Mouse (Mus musculus) CD4-positive, CD25-positive, alpha-beta regulatory T cell, adult 2 months (primary cell): ENCODE results near the gene Rdh14.
A peak's percentile ranks its signal among the peaks of the same experiment; 100 is the strongest.

ENCODE experiments used
- DNase-seq: peaks from one replicate; pipeline ENCODE4 v3.0.0-alpha.2; 2012; ENCODE audit warnings: low read depth, low spot score

The Rdh14 gene

DNA sequence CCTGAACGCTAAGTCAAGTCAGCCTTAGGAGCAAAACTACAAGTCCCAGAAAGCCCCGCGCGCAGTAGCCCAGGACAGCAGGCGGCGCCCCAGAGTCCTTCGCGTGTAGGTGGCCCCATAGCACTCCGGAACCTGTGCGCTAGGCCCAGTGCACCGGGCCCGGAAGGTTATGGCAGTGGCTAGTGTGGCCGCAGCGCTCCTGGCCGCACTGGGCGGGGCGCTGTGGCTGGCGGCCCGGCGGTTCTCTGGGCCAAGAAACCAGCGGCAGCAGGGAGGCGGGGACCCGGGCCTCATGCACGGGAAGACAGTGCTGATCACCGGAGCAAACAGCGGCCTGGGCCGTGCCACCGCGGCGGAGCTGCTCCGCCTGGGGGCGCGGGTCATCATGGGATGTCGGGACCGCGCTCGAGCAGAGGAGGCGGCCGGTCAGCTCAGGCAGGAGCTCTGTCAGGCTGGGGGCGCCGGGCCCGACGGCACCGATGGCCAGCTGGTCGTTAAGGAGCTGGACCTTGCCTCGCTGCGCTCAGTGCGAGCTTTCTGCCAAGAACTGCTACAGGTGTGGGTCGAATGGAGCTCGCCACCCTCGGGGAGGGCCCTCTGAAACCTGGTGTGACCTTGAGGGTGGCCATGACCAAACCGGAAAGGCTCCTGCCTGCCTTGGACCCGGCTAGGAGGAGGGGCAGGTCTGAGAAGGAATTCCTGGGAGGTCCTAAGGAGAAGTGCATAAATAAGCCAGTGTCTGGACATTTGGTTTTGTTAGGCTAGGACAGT is at the start of gene Rdh14:
TSS of gene Rdh14 (plus strand) at position 102 of the 771 bp plus-strand sequence.
- DNase-seq: peak; percentile 95

DNA sequence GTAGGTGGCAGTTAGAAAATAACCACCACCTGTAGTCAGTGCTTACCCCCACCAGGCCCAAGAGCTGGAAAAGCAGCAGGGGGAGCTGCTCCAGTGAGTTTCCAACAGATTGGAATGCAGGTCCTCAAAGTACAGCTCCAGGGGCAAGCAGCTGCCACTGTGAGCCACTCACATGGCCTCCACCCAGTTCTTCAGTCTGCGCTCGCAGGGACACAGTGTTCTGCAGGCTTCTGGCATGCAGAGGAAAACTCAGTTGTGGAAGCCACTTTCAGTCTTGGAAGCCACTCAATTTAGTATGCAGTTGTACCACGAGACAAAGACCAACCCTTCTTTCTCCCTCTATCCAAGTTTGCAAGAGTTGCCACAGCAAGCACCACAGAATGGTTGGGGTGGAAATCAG is 39.9 kb upstream of the Rdh14 start:
- no peak for DNase-seq

GRCm38 (mm10) chr12:10357756-10358155 is 32.8 kb upstream of the Rdh14 start:
- DNase-seq: no peak

- DNase-seq: no peak
These were observed 20.9 kb upstream of the Rdh14 start, which contains the start of gene Nt5c1b for GRCm38 (mm10) chr12:10369673-10370072. TSS of gene Nt5c1b (plus strand) at chr12:10369973.

DNA sequence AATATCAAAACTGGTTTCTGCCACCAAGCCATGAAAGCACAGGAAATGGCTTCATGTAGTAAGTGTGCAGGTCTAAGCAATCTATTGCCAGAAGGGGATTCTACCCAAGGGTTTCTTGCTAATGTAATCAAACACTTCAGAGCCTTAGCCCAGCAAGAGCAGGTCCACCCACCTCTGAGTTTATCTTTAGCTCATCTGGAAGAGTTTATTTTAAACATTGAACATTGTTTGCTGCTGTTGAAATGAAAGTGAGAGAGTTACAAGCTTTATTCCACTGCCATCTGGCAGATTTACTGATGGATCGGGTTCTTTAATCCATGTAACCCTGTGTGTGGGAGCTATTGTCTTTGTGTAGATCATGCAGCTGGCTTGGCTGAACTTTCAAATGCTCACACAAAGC is 10.2 kb downstream of the Rdh14 start:
- DNase-seq: no peak

GRCm38 (mm10) chr12:10402421-10403115 is 12.0 kb downstream of the Rdh14 start:
- DNase-seq: no peak

DNA sequence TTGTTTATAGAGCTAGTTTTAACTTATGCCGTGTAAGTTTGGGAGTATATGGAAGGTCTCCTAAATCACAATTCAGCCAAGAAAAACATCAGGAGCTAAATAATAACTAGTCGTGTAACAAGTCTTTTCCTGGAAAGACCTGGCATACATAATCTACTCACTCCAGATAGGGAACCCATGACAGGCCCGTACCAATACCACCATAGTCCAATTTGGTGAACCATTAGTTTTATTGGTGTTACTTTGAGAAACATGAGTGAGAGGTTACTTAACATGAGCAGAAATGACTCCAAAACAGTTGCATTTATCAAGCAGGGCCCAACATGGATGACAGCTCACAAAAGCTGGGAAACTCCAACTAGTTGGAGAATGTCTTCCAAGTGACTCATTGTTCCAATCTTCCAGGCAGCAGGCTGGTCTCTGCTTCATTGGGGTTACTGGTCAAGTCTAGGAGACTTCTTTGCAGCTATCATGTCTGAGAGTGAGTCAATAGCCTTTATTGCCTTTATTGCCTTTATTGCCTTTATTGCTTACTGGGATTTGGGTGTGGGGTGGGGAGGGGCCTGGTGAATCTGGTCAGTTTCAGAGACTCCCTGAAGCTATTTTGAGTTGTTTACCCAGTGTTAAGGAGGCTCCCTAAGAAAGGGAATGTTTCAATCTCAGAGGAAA is 20.1 kb downstream of the Rdh14 start:
- DNase-seq: no peak

DNA sequence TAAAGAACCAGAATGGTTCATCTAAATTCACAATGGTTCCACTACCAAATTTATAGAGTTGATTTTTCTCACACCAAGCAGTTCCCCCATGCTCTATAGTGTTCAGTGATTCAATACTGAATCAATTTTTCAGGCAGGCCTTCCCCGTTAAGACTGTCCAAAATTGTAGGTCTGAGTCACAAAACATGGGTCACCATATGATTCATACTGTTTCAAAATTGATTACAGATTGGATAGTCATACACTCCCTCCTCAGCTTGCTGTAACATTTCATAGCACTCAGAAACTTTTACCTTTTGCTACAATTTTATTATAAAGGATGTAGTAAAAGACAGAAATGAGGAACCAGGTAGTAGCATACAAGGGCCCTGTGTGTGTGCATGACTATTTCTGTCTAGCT is 20.9 kb downstream of the Rdh14 start:
- DNase-seq: no peak

DNA sequence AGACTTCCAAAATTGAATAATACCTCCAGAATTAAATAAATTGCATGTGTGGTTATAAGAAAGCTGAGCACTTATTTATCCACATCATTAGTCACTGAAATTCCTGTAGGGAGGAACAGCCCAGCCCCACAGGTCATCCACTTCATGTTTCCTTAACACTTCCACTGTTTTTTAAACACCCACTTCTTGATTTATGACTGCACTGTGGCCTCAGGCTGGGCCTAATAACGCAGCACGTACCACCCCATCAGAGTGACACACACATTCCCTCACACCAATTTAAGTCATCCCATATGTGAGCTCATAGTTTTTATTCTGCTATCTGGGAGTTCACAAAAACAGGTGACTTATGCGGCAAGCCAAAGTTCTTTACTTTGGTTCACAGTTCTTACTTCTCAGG is 31.8 kb downstream of the Rdh14 start:
- DNase-seq: no peak

DNA sequence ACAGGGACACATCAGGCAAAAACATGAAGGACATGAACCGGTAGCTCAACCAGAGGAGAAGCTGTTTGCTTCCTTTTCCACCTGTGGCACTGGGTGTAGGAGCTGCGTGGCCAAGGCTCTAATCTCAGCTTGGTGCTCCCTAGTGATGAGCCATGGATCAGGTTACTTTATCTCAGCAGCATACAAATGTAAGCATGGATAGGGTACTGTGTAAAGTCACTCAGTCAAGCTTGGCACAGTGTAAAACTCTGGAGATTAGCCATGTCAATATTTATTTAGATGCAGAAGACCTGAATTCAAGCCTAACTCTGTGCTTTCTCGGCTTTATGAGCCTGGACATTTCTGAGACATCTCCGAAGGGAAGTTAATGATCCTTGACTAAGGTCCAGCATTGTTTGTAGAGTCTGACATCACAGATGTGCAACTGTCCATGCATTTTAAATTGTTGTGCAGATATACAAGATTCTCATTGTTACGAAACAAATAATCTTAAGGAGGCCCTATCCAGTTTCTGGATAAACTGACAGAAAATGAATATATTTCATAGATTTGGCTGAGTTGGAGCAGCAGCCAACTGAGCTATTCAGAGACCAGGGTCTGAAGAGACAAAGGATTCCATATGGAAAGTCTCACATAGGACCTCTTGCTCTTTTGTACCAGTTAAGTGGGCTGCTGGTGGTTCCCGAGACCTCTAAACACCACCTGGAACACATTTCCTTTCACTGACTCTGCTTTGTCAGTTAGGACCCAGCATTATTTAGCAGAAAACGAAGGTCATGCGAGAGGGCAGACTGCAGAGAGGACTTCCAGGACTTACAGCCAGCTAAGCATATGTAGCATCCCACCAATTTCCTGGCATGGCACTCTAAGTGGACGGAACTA is 35.7 kb downstream of the Rdh14 start:
- DNase-seq: no peak

GRCm38 (mm10) chr12:10430999-10431398 is 40.4 kb downstream of the Rdh14 start:
- no peak for DNase-seq

- DNase-seq: peak; percentile 78
These were observed 47.8 kb downstream of the Rdh14 start for GRCm38 (mm10) chr12:10438054-10439001.

DNA sequence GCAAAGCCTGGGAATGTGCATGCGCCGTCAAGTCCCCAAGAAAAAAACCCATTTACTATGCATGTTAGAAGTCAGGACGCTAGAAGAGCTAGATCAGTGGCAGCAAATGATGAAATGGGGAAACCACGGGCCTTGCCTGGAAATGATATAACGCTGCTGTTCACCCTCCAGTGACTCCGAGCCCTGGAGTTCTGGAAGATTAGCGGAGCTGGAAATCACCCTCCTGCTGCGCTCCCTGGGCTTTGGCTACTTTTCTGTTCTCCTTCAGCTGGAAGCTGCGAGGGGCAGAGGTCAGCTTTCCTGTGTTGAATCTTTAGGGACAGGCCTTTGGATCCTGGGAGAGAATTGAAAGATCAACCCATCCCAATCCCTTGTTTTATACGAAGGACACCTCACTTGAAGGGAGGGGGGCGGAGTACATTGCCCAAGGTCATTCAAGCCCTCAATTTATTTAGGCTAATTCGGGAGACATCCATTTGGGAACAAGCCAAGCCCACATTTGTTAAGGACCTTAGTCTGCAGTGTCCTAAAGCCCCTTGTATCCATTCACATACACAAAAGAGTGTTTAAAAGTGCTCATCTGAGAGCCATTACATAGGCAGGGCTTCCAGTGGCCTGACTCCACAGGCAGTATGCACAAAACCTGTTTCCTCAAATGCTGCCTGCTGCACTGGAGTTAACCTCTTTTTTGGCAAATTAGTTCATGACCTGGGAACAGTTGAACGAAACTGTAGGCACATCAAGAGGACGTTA is 49.1 kb downstream of the Rdh14 start:
- DNase-seq: no peak
